Mouse (Mus musculus) gonadal fat pad, adult 2 months (tissue): ENCODE results near the gene Slc9a5. TPM values are rescaled to one million over a fixed set of nuclear protein-coding genes. Genes with fewer than 3 reads are reported as not detected.

ENCODE experiments used
- DNase-seq: peaks from one replicate; pipeline ENCODE4 v3.0.0-alpha.2; 2012; ENCODE audit warnings: low read depth
- polyA plus RNA-seq: library from polyadenylated mRNA; depleted of rRNA; stranded (reverse); fragments of >200 nt; gene quantifications from 2 replicates; pipeline ENCODE4 v1.2.3, GENCODE M21; 2012; rRNA removed

Slc9a5 gene
- polyA plus RNA-seq, result 2.9 and 3.7 TPM in 2 replicates

- DNase-seq, result no peak
Observed at GRCm38 (mm10) chr8:105348450-105349095, at the start of gene Slc9a5. Gene Slc9a5, plus strand, starts transcription at chr8:105348843.

- no peak for DNase-seq
Observed at GRCm38 (mm10) chr8:105299962-105300361, 48.7 kb upstream of the Slc9a5 start.

- no peak for DNase-seq
Observed at GRCm38 (mm10) chr8:105303396-105303795, 45.2 kb upstream of the Slc9a5 start.

GRCm38 (mm10) chr8:105303874-105304273, 44.8 kb upstream of the Slc9a5 start:
- no peak for DNase-seq

- no peak for DNase-seq
Observed at GRCm38 (mm10) chr8:105304325-105305210, 44.1 kb upstream of the Slc9a5 start.

- DNase-seq, result no peak
Observed at GRCm38 (mm10) chr8:105305211-105306145, 43.2 kb upstream of the Slc9a5 start, which contains the start of gene Elmo3. Gene Elmo3, plus strand, starts transcription at chr8:105305601.

GRCm38 (mm10) chr8:105306146-105306691, 42.4 kb upstream of the Slc9a5 start:
- DNase-seq, result no peak

- no peak for DNase-seq
Observed at GRCm38 (mm10) chr8:105307670-105308069, 41.0 kb upstream of the Slc9a5 start.

- DNase-seq, result no peak
Observed at GRCm38 (mm10) chr8:105308428-105308827, 40.2 kb upstream of the Slc9a5 start.

GRCm38 (mm10) chr8:105309142-105309847, 39.3 kb upstream of the Slc9a5 start:
- no peak for DNase-seq

GRCm38 (mm10) chr8:105310118-105310517, 38.5 kb upstream of the Slc9a5 start:
- DNase-seq, result no peak

- no peak for DNase-seq
Observed at GRCm38 (mm10) chr8:105311718-105312117, 36.9 kb upstream of the Slc9a5 start.

GRCm38 (mm10) chr8:105312891-105313481, 35.7 kb upstream of the Slc9a5 start:
- no peak for DNase-seq

GRCm38 (mm10) chr8:105313622-105314402, 34.8 kb upstream of the Slc9a5 start:
- DNase-seq, result no peak

- no peak for DNase-seq
Observed at GRCm38 (mm10) chr8:105315073-105315769, 33.4 kb upstream of the Slc9a5 start.

- no peak for DNase-seq
Observed at GRCm38 (mm10) chr8:105317941-105318340, 30.7 kb upstream of the Slc9a5 start.

GRCm38 (mm10) chr8:105318662-105319190, 29.9 kb upstream of the Slc9a5 start:
- no peak for DNase-seq

- DNase-seq, result no peak
Observed at GRCm38 (mm10) chr8:105323183-105323582, 25.5 kb upstream of the Slc9a5 start.

GRCm38 (mm10) chr8:105325641-105326093, 23.0 kb upstream of the Slc9a5 start:
- DNase-seq, result no peak
